Mouse (Mus musculus) T-helper 1 cell (primary cell): ENCODE data around the gene Hmox1.

Source experiments
- in situ Hi-C: fragments of 300-600 bp; cut with MboI, MseI; formaldehyde crosslinking; loops from one replicate; pipeline ENCODE4 v1.15.1; 2025; ENCODE audit warnings: high pct_unique_total_duplicates

The Hmox1 gene

GRCm38 (mm10) chr8:75093399-75094156 is at the start of gene Hmox1:
TSS of gene Hmox1 (plus strand) at chr8:75093621.
- in situ Hi-C loops: no loop called here

DNA sequence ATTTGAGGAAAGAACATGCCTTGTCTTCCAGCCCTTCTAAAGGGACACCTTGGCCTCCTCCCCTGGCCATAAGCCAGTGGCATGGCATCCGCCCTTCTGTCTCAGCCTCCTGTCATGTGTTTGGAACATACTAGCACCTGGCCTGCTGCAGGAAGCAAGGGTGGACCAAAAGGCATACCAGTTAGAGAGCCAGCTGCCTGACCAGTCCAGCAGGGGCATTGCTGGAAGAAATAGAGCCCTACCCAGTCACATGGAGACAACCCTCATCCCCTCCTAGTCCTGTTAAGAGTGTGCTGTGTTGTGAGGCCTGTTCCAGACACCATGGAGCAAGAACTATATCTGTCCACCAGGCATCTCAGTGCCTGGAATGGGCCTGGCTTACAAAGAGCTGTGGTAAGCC is 47.1 kb upstream of the Hmox1 start:
- in situ Hi-C loops: no loop called here

- in situ Hi-C loops: no loop called here
These were observed 45.6 kb upstream of the Hmox1 start for GRCm38 (mm10) chr8:75047784-75048183.

GRCm38 (mm10) chr8:75053342-75053741 is 40.1 kb upstream of the Hmox1 start:
- in situ Hi-C loops: loop anchor here (10.0 kb wide), 1 partner anchor 1119 kb away; no protein-coding TSS in a partner anchor

DNA sequence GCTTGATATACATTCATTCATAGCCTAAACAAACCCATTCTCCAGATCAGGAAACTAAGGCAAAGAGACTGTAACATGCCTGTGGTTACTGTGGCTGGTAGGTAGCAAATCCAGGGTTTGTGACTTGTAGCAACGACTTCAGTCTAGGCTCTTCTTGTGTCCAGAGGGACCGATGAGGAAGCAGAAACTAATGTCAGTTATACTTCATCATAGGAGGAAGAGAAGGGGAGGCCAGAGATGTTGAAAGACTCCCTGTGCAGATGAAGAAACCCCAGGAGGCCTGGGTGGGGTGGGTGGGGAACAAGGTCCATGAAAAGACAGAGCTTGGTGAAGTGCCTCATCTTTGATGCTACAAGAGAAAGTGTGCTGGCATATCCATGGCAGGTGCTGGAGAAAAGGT is 37.7 kb upstream of the Hmox1 start:
- in situ Hi-C loops: loop anchor here (10.0 kb wide), 1 partner anchor 1121 kb away; no protein-coding TSS in a partner anchor

DNA sequence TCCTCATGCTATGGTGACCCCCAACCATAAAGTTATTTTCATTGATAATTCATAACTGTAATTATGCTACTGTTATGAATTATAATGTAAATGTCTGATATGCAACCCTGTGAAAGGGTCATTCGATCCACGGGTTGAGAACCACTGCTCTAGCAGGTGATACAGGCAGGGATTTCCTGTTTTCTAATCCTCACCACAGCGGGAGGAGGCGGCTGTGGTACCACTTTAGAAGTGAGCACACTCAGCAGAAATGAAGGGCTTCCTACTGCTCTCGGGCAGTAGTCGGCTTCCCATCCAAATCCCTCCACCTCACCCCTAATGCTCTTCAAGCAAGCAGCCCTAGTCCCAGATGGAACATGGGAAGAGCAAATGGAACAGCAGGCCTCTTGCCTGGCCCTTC is 33.4 kb upstream of the Hmox1 start:
- in situ Hi-C loops: no loop called here

DNA sequence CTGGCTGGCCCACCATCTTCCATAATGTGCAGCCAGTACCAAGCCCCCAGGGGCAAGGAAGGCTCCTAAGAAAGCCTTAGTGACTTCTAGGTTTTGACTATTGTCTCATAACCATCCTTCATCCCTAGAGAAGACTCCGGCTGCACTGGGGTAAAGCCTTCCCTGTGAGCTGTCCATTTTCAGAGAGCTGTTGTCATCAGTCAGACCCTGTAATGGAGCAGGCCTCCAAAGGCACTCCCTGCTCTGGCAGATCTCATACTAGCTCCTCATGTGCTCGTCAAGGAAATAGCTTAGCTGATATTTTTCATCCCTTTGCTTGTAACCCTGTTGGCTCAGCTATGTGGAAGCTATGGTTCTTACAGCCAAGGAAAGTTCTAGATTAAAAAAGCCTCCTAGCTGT is 32.6 kb upstream of the Hmox1 start:
- in situ Hi-C loops: no loop called here

GRCm38 (mm10) chr8:75063290-75063689 is 30.1 kb upstream of the Hmox1 start:
- in situ Hi-C loops: no loop called here

GRCm38 (mm10) chr8:75064790-75065189 is 28.6 kb upstream of the Hmox1 start:
- in situ Hi-C loops: no loop called here

- in situ Hi-C loops: no loop called here
These were observed 26.1 kb upstream of the Hmox1 start for GRCm38 (mm10) chr8:75067287-75067686.

GRCm38 (mm10) chr8:75070297-75070696 is 23.1 kb upstream of the Hmox1 start:
- in situ Hi-C loops: loop anchor here (5.0 kb wide), 2 partner anchors 42 to 147 kb away; no protein-coding TSS in a partner anchor

- in situ Hi-C loops: loop anchor here (5.0 kb wide), 2 partner anchors 41 to 146 kb away; no protein-coding TSS in a partner anchor
These were observed 21.6 kb upstream of the Hmox1 start for GRCm38 (mm10) chr8:75071627-75072346.

DNA sequence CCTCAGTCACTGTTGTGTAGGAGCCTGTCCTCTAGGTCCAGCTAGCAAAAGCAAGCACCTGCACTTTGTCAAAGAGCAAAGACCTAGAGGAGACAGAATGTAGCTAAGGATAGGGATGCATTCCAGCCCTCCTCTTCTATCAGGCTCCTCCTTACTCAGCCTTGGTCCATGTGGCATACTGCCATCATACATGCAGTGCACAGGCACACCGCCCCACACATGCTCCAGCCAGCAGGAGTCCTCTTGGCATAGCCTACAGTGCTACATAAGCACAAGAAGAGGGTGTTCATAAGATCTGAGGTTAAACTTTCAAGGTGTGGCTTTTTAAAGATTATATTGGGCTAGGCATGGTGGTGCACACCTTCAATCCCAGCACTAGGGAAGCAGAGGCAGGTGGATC is 18.5 kb upstream of the Hmox1 start:
- in situ Hi-C loops: loop anchor here (5.0 kb wide), 2 partner anchors 37 to 142 kb away; no protein-coding TSS in a partner anchor

DNA sequence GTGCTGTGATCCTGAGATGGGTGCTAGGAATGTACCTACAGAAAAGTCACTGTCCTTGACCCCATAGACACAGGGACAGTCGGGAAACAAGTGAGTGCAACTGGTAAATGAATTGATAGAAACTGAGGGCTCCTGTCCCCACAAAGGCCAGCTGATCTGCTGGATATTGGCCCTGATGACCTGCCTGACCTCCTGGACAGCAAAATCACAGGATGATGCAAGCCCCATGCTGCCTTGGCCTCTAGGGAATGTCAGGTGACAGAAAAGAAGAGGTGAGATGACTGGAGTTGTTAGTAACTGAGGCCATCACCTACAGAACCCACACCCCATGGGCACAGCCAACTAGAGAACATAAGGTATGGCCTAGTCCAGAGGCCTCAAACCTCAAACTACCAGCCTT is 15.2 kb upstream of the Hmox1 start:
- in situ Hi-C loops: no loop called here

- in situ Hi-C loops: no loop called here
These were observed 14.6 kb upstream of the Hmox1 start for GRCm38 (mm10) chr8:75078851-75079250.

DNA sequence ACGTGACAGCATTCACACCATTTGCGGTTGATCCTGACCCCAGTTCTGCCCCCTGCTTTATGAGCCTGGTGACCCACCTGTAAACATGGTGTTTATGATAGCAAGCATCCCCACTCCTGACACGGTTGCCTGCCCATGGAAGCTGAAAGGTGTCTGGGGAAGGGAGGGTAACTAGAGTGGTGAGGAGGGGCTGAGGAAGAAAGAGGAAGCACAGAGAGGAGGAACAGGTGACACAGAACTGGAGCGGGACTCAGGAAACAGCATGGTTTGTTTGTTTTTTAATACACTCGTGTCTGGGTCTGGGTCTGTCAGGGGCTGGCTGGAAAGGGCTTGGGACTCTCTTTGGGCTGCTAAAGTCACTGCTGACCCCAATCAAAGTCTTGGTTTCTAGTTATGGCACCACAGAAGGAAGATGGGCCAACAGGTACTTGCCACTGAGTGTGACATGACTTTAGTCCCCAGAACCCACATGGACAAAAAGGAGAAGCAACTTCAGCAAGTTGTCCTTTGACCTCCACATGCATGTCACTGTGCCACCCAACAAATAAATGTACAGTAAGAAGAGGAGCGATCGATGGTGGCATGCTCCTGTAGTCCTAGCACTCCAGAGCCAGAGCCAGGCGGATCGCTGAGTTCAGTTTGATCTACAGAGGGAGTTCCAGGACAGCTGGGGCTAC is 11.9 kb upstream of the Hmox1 start:
- in situ Hi-C loops: no loop called here

GRCm38 (mm10) chr8:75082181-75082805 is 11.1 kb upstream of the Hmox1 start:
- in situ Hi-C loops: no loop called here

- in situ Hi-C loops: no loop called here
These were observed 9.6 kb upstream of the Hmox1 start for GRCm38 (mm10) chr8:75083846-75084245.

- in situ Hi-C loops: no loop called here
These were observed 8.9 kb upstream of the Hmox1 start for GRCm38 (mm10) chr8:75084382-75085064.

DNA sequence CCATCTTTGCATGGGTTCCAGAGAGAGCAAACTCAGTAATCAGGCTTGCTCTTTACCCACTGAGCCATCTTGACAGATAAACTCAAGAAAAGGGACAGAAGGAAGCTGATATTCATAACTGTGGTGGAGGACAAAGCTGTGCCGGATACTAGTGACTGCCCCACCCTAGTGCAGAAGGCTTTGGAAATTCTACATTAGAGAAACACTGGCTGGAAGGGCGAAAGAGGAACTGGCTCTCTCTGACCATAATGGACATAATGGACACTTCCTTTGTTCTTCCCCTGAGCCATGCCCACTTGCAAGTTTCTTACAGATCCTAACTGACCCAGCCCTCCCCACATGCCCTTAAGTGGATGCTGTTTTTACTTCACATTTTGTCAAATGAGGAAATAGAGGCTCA is 7.4 kb upstream of the Hmox1 start:
- in situ Hi-C loops: no loop called here

DNA sequence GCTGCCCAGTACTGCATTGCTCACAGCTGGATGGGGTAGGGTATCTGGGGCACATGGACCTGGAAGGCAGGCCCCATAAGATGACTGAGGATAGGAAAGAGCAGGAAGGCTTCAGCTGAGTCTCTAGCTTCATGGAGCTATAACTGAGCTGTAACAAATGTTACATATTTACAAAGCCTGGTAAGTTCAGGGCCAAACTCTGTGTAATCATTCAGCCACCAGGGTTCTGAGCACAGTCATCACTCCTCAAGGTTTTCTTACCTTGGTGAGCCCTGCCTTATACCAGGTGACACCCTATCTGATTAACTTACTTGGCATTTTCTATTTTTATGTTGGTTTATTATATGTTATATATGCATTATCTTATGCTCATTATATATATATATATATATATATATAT is 6.3 kb upstream of the Hmox1 start:
- in situ Hi-C loops: no loop called here
